Mouse (Mus musculus): ENCODE data around the gene Ripor3. TPM values are rescaled to one million over a fixed set of nuclear protein-coding genes. Genes with fewer than 3 reads are reported as not detected.

Gene Ripor3
- total RNA-seq, 1 experiment from 2014 or later, result not detected

DNA sequence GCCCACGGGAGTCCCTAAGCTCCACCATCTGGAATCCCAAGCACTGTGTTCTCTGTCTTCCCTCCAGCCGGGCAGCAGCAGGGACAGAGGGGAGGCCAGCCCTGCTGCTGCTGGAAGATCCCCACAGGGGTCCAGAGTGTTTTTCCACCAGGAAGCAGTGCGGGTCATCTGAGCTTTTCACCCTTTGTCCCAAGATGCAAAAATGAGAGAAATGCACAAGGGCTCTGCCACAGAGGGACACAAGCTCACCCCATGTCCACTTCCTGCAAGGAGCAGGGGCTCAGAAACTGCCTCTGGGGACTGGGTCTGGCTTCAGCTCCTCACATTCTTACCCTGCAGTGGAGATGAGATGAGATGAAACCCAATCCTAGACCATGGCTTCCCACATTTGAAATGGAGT lies 30.3 kb upstream of the Ripor3 start:
- no peak for ATAC-seq (replicated peaks in 1 of 2; ENCODE audit: insufficient read depth in 1 of 2, low FRiP score in 2 of 2, low TSS enrichment in 1 of 2, low read depth in 1 of 2, poor library complexity in 2 of 2, severe bottlenecking in 2 of 2)

- ATAC-seq (replicated peaks in 1 of 2; ENCODE audit: insufficient read depth in 1 of 2, low FRiP score in 2 of 2, low TSS enrichment in 1 of 2, low read depth in 1 of 2, poor library complexity in 2 of 2, severe bottlenecking in 2 of 2), result no peak
Measured at GRCm38 (mm10) chr2:168037063-168037462, 26.6 kb upstream of the Ripor3 start.

DNA sequence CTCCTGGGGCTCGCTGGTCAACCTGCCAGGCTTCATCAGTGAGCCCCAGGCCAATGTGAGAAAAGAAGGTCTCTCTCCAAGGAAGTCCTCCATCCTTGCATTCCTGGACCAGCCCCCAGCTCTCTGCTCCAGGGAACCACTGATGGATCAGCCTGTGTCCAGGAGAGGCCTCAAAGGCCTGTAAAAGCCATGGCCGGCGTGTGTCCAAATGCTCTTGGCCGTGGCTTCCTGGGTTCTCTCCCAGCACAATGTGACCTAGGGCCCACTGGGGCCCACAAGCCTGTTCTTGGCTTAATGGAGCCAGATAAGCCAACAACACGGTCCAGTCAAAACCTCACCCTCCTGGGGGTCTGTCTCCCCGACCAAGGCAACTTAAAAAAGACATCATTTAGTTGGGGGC lies 25.5 kb upstream of the Ripor3 start:
- ATAC-seq (replicated peaks in 1 of 2; ENCODE audit: insufficient read depth in 1 of 2, low FRiP score in 2 of 2, low TSS enrichment in 1 of 2, low read depth in 1 of 2, poor library complexity in 2 of 2, severe bottlenecking in 2 of 2), result no peak

GRCm38 (mm10) chr2:168033905-168034304 lies 23.5 kb upstream of the Ripor3 start:
- no peak for ATAC-seq (replicated peaks in 1 of 2; ENCODE audit: insufficient read depth in 1 of 2, low FRiP score in 2 of 2, low TSS enrichment in 1 of 2, low read depth in 1 of 2, poor library complexity in 2 of 2, severe bottlenecking in 2 of 2)

GRCm38 (mm10) chr2:168031842-168032241 lies 21.4 kb upstream of the Ripor3 start:
- ATAC-seq (replicated peaks in 1 of 2; ENCODE audit: insufficient read depth in 1 of 2, low FRiP score in 2 of 2, low TSS enrichment in 1 of 2, low read depth in 1 of 2, poor library complexity in 2 of 2, severe bottlenecking in 2 of 2), result no peak

DNA sequence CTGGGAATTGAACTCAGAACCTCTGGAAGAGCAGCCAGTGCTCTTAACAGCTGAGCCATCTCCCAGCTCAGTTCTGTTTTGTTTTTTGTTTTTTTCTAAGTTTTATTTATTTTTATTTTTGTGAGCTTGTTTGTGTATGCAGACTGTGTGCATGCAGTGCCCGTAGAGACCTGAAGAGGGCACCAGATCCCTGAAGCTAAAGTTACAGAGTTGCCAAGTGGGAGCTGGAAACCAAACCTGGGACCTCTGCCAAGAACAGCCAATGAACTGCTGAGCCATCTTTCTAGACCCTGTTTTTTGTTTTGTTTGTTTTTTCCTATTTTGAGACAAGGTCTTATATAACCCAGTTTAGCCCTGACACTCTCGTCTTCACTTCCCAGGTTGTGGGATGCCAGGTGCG lies 18.0 kb upstream of the Ripor3 start:
- no peak for ATAC-seq (replicated peaks in 1 of 2; ENCODE audit: insufficient read depth in 1 of 2, low FRiP score in 2 of 2, low TSS enrichment in 1 of 2, low read depth in 1 of 2, poor library complexity in 2 of 2, severe bottlenecking in 2 of 2)

- ATAC-seq (replicated peaks in 1 of 2; ENCODE audit: insufficient read depth in 1 of 2, low FRiP score in 2 of 2, low TSS enrichment in 1 of 2, low read depth in 1 of 2, poor library complexity in 2 of 2, severe bottlenecking in 2 of 2), result 0 out of 4 replicates have a peak, but pooled peaks have one; percentile 6 to 20
Measured at GRCm38 (mm10) chr2:168026467-168026866, 16.0 kb upstream of the Ripor3 start.

- ATAC-seq (replicated peaks in 1 of 2; ENCODE audit: insufficient read depth in 1 of 2, low FRiP score in 2 of 2, low TSS enrichment in 1 of 2, low read depth in 1 of 2, poor library complexity in 2 of 2, severe bottlenecking in 2 of 2), result no peak
Measured at GRCm38 (mm10) chr2:168025882-168026281, 15.5 kb upstream of the Ripor3 start.

- no peak for ATAC-seq (replicated peaks in 1 of 2; ENCODE audit: insufficient read depth in 1 of 2, low FRiP score in 2 of 2, low TSS enrichment in 1 of 2, low read depth in 1 of 2, poor library complexity in 2 of 2, severe bottlenecking in 2 of 2)
Measured at GRCm38 (mm10) chr2:168025174-168025573, 14.8 kb upstream of the Ripor3 start.

- ATAC-seq (replicated peaks in 1 of 2; ENCODE audit: insufficient read depth in 1 of 2, low FRiP score in 2 of 2, low TSS enrichment in 1 of 2, low read depth in 1 of 2, poor library complexity in 2 of 2, severe bottlenecking in 2 of 2), result no peak
Measured at GRCm38 (mm10) chr2:168023763-168024402, 13.5 kb upstream of the Ripor3 start.

DNA sequence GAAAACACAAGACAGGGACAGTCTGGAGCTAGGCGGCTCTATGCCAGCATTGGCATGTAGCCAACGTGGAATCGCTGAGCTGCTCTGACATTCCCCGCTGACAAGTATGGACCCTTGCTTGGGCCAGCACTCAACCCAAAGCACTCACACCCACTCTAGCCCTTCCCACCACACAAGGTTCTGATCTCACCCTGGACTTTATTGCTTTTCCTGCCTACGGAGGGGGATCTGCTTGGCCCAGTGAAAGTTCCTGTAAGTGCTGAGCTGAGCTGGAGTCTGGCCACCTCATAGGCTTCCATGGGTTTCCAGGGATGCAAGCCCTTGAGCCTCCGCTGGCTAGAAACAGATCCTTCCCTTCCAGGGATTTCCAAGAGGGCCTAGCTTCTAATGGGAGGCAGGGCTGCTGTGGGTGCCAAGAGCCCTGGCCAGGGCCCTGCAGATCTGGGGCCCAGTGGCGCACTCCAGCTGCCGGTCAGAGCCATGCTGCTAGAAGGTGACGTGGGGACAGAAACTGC lies 8.8 kb upstream of the Ripor3 start:
- no peak for ATAC-seq (replicated peaks in 1 of 2; ENCODE audit: insufficient read depth in 1 of 2, low FRiP score in 2 of 2, low TSS enrichment in 1 of 2, low read depth in 1 of 2, poor library complexity in 2 of 2, severe bottlenecking in 2 of 2)

DNA sequence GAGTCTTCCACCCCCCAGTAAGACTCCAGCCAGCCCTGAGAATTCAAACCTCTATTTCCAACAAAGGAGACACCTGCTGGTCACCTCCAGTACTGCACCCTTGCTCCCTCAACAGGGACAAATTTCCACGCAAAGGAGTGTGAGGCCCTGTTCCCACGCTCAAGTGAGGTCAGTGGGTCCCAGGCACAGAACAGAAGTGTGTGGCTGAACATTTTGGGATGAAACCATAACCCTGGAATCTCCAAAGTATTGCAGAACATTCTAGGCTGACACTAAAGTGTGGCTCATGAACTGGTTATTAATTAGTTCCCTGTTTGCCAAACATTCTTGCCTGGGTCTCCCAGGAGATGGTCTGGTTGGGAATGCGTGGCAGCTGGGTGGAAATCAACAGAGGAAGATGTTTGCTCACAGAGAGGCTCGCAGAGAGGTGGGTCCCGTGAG lies 6.6 kb upstream of the Ripor3 start:
- peak in 1 of 2 experiments; percentile 53; a peak in 1 of 4 replicates for ATAC-seq (replicated peaks in 1 of 2; ENCODE audit: insufficient read depth in 1 of 2, low FRiP score in 2 of 2, low TSS enrichment in 1 of 2, low read depth in 1 of 2, poor library complexity in 2 of 2, severe bottlenecking in 2 of 2)

DNA sequence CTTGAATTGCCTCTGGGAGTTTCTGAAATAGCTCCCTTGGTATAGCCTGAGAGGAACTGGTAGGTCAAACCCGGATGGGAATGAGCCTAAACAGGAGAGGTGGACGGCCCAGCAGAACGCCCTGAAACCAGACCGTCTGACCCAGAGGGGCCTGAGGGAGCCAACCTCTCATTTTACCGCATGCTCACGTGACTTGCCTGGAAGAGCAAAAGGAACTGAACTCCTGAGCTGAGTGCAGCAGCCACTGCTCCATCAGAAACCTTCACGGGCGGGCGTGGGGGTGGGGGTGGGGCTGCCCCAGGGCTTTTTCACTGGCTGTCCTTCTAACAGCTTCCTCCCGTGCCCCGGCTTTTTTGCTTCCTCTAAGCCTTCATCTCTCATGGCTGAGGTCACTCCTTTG lies 475 bp upstream of the Ripor3 start:
- ATAC-seq (replicated peaks in 1 of 2; ENCODE audit: insufficient read depth in 1 of 2, low FRiP score in 2 of 2, low TSS enrichment in 1 of 2, low read depth in 1 of 2, poor library complexity in 2 of 2, severe bottlenecking in 2 of 2), result no peak

DNA sequence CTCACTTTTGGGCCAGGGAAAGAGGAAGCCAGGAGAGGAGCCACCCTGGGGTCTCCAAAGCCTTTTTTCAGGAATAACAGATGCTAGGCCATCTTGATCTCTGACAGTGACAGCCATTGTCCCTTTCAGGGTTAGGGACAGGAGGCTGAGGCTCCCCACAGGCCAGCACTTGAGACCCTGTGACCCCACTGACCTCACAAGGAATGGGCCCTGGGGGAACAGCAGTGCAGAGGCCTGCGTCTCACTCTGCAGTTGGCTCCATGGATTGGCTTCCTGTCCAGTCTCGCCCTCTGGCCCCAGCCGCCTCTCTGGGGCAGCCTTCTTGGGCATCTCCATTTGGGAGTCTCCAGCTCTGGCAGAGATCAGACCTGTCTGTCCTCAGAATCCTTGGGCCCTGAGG lies 2.3 kb downstream of the Ripor3 start:
- ATAC-seq (replicated peaks in 1 of 2; ENCODE audit: insufficient read depth in 1 of 2, low FRiP score in 2 of 2, low TSS enrichment in 1 of 2, low read depth in 1 of 2, poor library complexity in 2 of 2, severe bottlenecking in 2 of 2), result no peak

DNA sequence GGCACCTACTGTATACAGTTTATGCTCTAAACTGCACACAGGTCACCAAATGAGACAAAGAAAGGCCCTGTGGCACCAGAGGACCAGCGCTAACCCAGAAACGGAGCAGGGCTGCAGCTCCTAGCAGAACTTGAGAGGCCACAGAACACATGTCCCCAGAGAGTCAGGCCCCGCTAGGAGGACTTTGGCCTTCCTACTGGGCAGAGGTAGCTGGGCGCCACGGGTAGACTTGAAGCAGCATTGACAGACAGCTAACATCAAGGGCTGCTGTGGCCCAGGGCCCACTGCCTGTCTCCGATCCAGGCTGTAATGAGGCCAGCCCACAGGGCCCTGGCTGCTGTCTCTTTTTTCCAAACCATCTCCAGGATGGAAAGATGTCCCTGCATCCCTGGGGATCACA lies 3.9 kb downstream of the Ripor3 start:
- ATAC-seq (replicated peaks in 1 of 2; ENCODE audit: insufficient read depth in 1 of 2, low FRiP score in 2 of 2, low TSS enrichment in 1 of 2, low read depth in 1 of 2, poor library complexity in 2 of 2, severe bottlenecking in 2 of 2), result no peak

DNA sequence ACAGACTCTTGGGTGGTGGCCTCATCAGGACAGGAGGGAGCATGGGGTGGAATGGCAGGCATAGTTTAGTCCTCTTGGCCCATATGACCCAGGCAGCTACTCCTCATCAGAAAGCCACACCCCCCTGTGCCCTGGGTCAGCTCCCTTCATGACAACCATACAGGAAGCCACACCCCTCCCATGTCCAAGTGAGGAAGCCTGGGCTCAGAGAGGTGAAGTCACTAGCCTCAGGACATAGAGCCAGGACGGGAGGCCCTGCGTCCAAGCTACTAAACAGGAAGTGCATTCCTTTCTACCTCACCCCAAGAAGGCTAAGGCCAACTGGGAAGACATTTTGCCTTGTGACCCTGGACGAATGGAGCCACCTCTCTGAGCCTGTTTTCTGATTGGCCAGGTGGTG lies 4.8 kb downstream of the Ripor3 start:
- peak; percentile 44 to 54; a peak in 2 of 4 replicates for ATAC-seq (replicated peaks in 1 of 2; ENCODE audit: insufficient read depth in 1 of 2, low FRiP score in 2 of 2, low TSS enrichment in 1 of 2, low read depth in 1 of 2, poor library complexity in 2 of 2, severe bottlenecking in 2 of 2)

- no peak for ATAC-seq (replicated peaks in 1 of 2; ENCODE audit: insufficient read depth in 1 of 2, low FRiP score in 2 of 2, low TSS enrichment in 1 of 2, low read depth in 1 of 2, poor library complexity in 2 of 2, severe bottlenecking in 2 of 2)
Measured at GRCm38 (mm10) chr2:168005005-168005404, 5.4 kb downstream of the Ripor3 start.

DNA sequence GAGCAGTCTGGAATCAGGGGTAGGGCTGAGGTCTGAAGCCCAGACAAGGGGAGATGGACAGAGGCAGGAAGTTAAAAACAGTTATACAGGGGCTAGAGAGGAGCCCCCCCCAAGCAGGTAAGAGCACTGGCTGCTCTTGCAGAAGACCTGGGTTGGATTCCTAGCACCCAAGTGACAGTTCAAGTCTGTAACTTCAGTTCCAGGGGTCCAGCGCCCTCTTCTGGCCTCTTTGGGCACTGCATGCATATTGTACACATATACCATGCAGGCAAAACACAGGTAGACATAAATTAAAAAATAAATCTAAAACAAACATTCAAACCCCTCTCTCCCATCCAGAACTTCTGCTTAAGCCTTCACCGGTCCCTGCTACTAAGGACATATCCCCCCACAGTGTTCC lies 6.0 kb downstream of the Ripor3 start:
- no peak for ATAC-seq (replicated peaks in 1 of 2; ENCODE audit: insufficient read depth in 1 of 2, low FRiP score in 2 of 2, low TSS enrichment in 1 of 2, low read depth in 1 of 2, poor library complexity in 2 of 2, severe bottlenecking in 2 of 2)

GRCm38 (mm10) chr2:168003431-168003830 lies 7.0 kb downstream of the Ripor3 start:
- ATAC-seq (replicated peaks in 1 of 2; ENCODE audit: insufficient read depth in 1 of 2, low FRiP score in 2 of 2, low TSS enrichment in 1 of 2, low read depth in 1 of 2, poor library complexity in 2 of 2, severe bottlenecking in 2 of 2), result no peak
